In genomic region chr11:59183821-59184220, GRCm38 (mm10) we compare ENCODE assay signal across 8 mouse cellular contexts. TPM values are rescaled to one million over a fixed set of nuclear protein-coding genes. Genes with fewer than 3 reads are reported as not detected.
A peak's percentile ranks its signal among the peaks of the same experiment; 100 is the strongest.
DNase-seq lines count a peak whose midpoint lies in the region; ATAC-seq and TF ChIP-seq lines count a peak whose summit lies in the region.
"Had no signal": no experiment of that assay in that cellular context is flagged by ENCODE, and none has a peak within 500 bp of the region (broad histone marks: within the 10 kb centered on the region; RNA-seq: fewer than 3 reads in every experiment).

No protein-coding gene starts in this region.

- H3K36me3 ChIP-seq in liver, embryonic 15.5 days (replicated peaks): peaks cover 32% of the 10 kb centered on the region

- peak; percentile 57 for DNase-seq in 3134 (ENCODE audit: extremely low read depth, insufficient read length, low spot score)
- DNase-seq in B cell, adult 2 months: peak; percentile 47 to 53
- peak; percentile 61 for DNase-seq in brain, embryonic 14.5 days (ENCODE audit: low read depth)
- peak; percentile 82 to 83 for DNase-seq in heart, adult 18-20 months
- DNase-seq in kidney, adult 18-20 months: peak; percentile 60
- peak; percentile 58 to 68 for DNase-seq in right cerebral cortex, adult 2 months (ENCODE audit: low spot score in 2 of 2)

- peak overlapping the region; percentile 26; the same call in 1 of the 2 replicates for H3K9ac ChIP-seq in liver, embryonic 15.5 days

- peak overlapping the region; percentile 61 for H3K27ac ChIP-seq in liver, embryonic 15.5 days (replicated peaks)

- H3K9me3 ChIP-seq in liver, embryonic 15.5 days (replicated peaks): no peaks in the 10 kb centered on the region

- TF ChIP-seq POLR2A in brain, embryonic 14.5 days (IDR thresholded peaks at IDR 0.05; ENCODE audit: borderline replicate concordance, extremely low read depth, insufficient read depth, insufficient read length, poor library complexity, severe bottlenecking): no peak

- H3K4me2 ChIP-seq in liver, embryonic 15.5 days: no peak overlapping the region

- H3K27me3 ChIP-seq in liver, embryonic 15.5 days: peaks cover 25% of the 10 kb centered on the region

- peaks cover 44% of the 10 kb centered on the region for H3K4me1 ChIP-seq in liver, embryonic 15.5 days (replicated peaks)

- ATAC-seq in liver, embryonic 15.5 days (ENCODE audit: insufficient read depth): peak; percentile 45

- TF ChIP-seq CTCF in brain, embryonic 14.5 days (IDR thresholded peaks at IDR 0.05; ENCODE audit: borderline replicate concordance, extremely low read depth, insufficient read depth, insufficient read length): peak; percentile 75

- 15% methylated on average over 3 of the region's 3 CpGs for WGBS in liver, embryonic 15.5 days (ENCODE audit: insufficient replicate concordance)

- no peak overlapping the region for H3K4me3 ChIP-seq in liver, embryonic 15.5 days (replicated peaks)

RNA-seq across cellular contexts. Expression of gene Gjc2, which starts 0.8 kb away (rescaled TPM):
- 0.87 and 1.1 TPM in 2 replicates for polyA plus RNA-seq in brain, embryonic 14.5 days (2012; rRNA removed)
- total RNA-seq in heart, adult 18-20 months (2021): under 1 TPM; 0.54 to 0.77 TPM
- 0.10 and 0.17 TPM in 2 replicates for polyA plus RNA-seq in liver, embryonic 15.5 days (2015; fragmentation: Nextera tagmentation; extraction: Ambion mirVana)
- total RNA-seq: hematopoietic stem cell, adult 5-6 weeks had no signal

RNA-seq across cellular contexts. Expression of gene Guk1, which starts 8.2 kb away (rescaled TPM):
- polyA plus RNA-seq in brain, embryonic 14.5 days (2012; rRNA removed): 145 and 172 TPM in 2 replicates
- total RNA-seq in heart, adult 18-20 months (2021): 100 to 1,000 TPM; 108 to 133 TPM
- polyA plus RNA-seq in liver, embryonic 15.5 days (2015; fragmentation: Nextera tagmentation; extraction: Ambion mirVana): 54.2 and 60.8 TPM in 2 replicates

RNA-seq across cellular contexts. Expression of gene Mrpl55, which starts 18.5 kb away (rescaled TPM):
- 45.5 and 58.2 TPM in 2 replicates for polyA plus RNA-seq in brain, embryonic 14.5 days (2012; rRNA removed)
- total RNA-seq in heart, adult 18-20 months (2021): 100 to 1,000 TPM; 122 to 133 TPM
- polyA plus RNA-seq in liver, embryonic 15.5 days (2015; fragmentation: Nextera tagmentation; extraction: Ambion mirVana): 50.5 and 51.0 TPM in 2 replicates

RNA-seq across cellular contexts. Expression of gene Iba57, which starts 20.3 kb away (rescaled TPM):
- polyA plus RNA-seq in brain, embryonic 14.5 days (2012; rRNA removed): 7.8 and 8.5 TPM in 2 replicates
- total RNA-seq in heart, adult 18-20 months (2021): 10 to 100 TPM; 17.6 to 19.6 TPM
- 12.1 and 14.5 TPM in 2 replicates for polyA plus RNA-seq in liver, embryonic 15.5 days (2015; fragmentation: Nextera tagmentation; extraction: Ambion mirVana)

RNA-seq across cellular contexts. Expression of gene 2310033P09Rik, which starts 24.3 kb away (rescaled TPM):
- 32.4 and 37.2 TPM in 2 replicates for polyA plus RNA-seq in brain, embryonic 14.5 days (2012; rRNA removed)
- total RNA-seq in heart, adult 18-20 months (2021): 10 to 100 TPM in 1 of 2 experiments, 1 to 10 TPM in 1; 9.9 to 11.8 TPM
- 15.4 and 15.9 TPM in 2 replicates for polyA plus RNA-seq in liver, embryonic 15.5 days (2015; fragmentation: Nextera tagmentation; extraction: Ambion mirVana)
